Mouse (Mus musculus) adrenal gland, adult 8-10 months (tissue): Measurements from ENCODE around the gene Pglyrp3. TPM values are rescaled to one million over a fixed set of nuclear protein-coding genes. Genes with fewer than 3 reads are reported as not detected.
"Not testable (repeated sequence)": the region's sequence is repeated elsewhere in the genome, so short reads cannot be mapped to it uniquely, and the experiment has no call there.

Source experiments
- DNase-seq: peaks from one replicate; pipeline ENCODE4 v3.0.0; 2022
- microRNA-seq, 2 experiments: library from miRNA; unstranded; fragments of <30 nt; microRNA quantifications; one replicate each; pipeline ENCODE4 v1.2.0; 2022
- total RNA-seq, 4 experiments: library from RNA; stranded (reverse); gene quantifications; 2 replicates each; pipeline ENCODE4 v1.2.4; 2022

Gene Pglyrp3
- not detected for total RNA-seq

DNA sequence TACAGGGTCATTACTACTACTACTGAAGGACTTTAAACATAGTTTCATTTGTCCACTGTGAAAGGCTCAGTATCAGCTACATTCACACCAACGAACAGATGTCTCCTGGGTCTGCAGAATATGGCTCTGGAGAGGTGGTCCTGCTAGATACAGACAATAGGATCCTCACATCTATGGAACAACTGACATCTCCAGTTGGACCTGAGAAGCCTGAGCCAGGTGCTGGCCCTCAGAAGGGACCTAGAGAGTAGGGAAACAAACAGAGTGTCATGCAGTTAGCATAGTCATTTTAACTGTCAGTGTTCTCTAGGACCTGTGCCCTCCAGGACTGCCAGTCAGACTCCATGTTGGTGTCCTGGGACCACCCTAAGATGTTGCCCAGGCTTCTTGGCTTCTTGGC is at the start of gene Pglyrp3:
Pglyrp3 (plus strand) TSS at position 301 of the 400 bp plus-strand sequence.
- DNase-seq = no peak

DNA sequence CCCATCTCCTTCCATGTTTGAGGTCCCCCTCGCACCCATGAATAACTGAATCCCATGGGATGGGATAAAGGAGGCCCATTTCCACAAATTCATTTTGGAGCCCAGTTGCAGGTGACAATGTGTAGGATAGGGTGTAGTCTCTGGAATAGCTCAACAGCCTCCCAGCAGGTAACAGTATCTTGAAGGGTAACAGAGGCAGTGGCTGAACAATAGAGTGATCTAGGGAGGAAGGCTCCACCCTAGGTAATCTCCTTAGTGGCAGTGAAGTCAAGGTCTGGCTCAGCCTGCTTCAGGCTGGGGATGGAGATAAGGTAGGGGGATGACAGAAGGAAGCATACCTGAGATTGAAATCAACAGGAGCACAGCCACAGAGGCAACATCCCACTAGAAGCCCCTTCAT is 3.4 kb upstream of the Pglyrp3 start:
- DNase-seq = no peak

DNA sequence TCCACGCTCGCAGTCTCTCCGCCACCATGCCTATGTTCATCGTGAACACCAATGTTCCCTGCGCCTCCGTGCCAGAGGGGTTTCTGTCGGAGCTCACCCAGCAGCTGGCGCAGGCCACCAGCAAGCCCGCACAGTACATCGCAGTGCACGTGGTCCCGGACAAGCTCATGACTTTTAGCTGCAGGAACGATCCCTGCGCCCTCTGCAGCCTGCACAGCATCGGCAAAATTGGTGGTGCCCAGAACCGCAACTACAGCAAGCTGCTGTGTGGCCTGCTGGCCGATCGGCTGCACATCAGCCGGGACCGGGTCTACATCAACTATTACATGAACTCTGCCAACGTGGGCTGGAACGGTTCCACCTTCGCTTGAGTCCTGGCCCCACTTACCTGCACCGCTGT is 10.2 kb downstream of the Pglyrp3 start:
- not testable (repeated sequence) for DNase-seq

DNA sequence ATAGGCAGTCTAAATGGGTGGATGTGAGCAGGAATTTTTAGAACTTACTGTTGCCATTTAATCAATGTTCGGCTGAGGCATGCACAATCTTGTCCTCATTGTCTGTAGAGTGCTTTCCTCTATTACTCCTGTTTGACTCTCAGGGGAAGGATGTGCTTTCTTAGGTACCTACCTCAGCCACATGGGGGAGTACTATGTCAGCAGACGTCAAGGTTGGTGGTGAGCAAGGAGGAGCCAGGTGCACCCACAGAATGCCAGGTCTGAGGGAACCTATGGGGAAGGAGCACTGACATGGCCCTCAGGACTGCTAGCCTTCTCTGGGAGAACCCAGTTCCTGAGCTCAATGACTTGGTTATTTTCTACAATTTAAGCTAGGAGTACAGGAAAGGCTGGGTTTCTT is 18.8 kb downstream of the Pglyrp3 start:
- DNase-seq = no peak

DNA sequence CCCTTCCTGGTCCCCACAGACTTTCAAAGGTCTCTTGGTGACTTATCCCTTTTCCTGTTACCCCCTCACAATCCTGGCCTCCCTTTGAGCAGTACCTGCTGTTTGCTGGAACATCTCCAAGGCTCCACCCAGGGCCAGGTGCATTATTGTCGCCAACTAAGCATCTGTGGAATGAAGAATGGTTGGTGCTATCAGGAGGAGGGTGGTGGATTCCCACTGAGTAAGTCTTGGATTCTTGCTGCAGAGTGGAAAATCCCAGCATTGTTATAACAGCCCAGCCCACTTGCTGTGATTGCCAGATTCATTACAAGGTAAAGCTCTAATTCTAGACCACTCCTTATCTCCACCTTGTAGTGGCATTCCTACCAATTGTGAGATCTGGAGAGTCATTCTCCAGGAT is 19.5 kb downstream of the Pglyrp3 start:
- DNase-seq = no peak

DNA sequence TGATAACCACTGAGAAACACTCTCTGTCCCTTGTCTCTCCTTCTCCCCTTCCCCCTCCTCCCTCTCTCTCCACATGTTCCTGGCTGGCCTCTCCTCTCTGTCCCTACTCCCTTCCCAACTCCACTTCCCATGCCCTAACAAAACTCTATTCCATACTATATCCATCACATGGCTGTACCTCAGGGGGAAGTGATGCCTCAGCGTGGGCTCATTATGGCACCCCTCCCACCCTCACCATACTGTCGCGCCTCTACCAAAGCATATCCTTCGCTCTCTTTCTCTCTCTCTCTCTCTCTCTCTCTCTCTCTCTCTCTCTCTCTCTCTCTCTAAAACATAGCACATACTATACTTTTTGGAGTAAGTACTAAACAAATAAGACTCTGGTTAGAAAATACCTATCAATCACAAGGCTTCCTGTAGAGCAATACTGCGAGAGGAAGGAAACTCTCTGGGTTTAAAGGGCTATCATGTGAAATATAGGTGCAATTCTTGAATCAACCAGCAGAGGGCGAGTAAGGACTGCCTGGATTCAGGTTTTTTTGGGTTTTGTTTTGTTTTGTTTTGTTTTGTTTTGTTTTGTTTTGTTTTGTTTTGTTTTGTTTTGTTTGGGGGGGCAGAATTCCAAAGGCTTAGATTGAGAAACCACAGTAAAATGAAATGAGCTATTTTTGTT is 36.1 kb downstream of the Pglyrp3 start:
- DNase-seq = no peak

DNA sequence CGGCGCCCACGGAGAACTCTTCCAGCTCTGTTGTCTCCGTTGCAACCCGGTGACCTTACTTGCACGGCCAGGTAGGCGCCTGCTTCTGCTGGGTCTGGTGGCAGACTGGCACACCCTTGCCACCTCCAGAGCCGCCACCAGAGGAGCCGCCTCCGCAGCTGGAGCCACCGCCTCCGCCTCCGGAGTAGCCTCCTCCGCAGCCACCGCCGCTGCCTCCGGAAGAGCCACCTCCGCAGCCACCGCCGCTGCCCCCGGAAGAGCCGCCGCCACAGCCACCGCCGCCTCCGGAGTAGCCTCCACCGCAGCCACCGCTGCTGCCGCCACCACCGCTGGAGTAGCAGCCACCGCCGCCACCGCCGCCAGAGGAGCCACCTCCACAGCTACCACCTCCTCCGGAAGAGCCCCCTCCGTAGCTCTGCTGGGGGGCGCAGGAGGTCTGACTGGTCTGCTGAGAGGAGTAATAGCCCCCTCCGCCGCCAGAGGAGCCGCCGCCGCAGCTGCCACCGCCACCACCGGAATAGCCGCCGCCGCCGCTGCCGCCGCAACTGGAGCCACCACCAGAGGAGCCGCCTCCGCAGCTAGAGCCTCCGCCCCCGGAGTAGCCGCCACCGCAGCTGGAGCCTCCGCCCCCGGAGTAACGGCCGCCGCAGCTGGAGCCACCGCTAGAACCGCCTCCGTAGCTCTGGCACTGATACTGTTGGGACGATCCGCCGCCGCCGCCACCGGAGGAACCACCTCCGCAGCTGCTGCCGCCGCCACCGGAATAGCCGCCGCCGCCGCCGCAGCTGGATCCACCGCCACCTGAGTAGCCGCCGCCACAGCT is 66.3 kb downstream of the Pglyrp3 start:
- DNase-seq = peak; percentile 68

Small RNA genes within 50 kb of the gene (microRNA-seq; reads per million reads assigned to microRNA genes)
- gene Gm23697 (0 reads per million in 2 experiments), gene Gm25145 (0 reads per million in 2 experiments)

Other genes with a start within 250 kb of the Pglyrp3 start
- gene Lor, start 68.6 kb downstream of the Pglyrp3 start, total RNA-seq = under 1 TPM in 1 of 4 experiments, not detected in 3; 0.17 TPM
- gene Prr9, start 109.4 kb downstream of the Pglyrp3 start, total RNA-seq = not detected
- gene Lelp1, start 128.2 kb downstream of the Pglyrp3 start, total RNA-seq = not detected
- gene Sprr2a1, start 201.2 kb downstream of the Pglyrp3 start, total RNA-seq = not detected
- not detected for gene Sprr2a2, start 201.3 kb downstream of the Pglyrp3 start, total RNA-seq